Mouse (Mus musculus) lung, adult 2 months (tissue): ENCODE measurements around the gene Mrpl32. TPM values are rescaled to one million over a fixed set of nuclear protein-coding genes. Genes with fewer than 3 reads are reported as not detected.

Experiments
- DNase-seq: peaks from one replicate; pipeline ENCODE4 v3.0.0; 2022
- H3K4me1 ChIP-seq: fragments of 200-500 bp; 2 replicates; pipeline ENCODE4 v1.6.1; 2011; ENCODE audit warnings: low read length; ENCODE audit not compliant: control insufficient read depth, insufficient read depth
- H3K4me3 ChIP-seq: fragments of 200-500 bp; replicated peaks from 2 replicates; pipeline ENCODE3; 2011; ENCODE audit warnings: low read depth, mild to moderate bottlenecking, control low read depth, low read length; ENCODE audit errors: extremely low read depth
- CTCF ChIP-seq: fragments of 200-500 bp; IDR thresholded peaks from 2 replicates; pipeline ENCODE4 v1.5.1; 2011; ENCODE audit warnings: mild to moderate bottlenecking, low read length, control low read depth; ENCODE audit not compliant: insufficient read depth
- POLR2A ChIP-seq: fragments of 200-500 bp; IDR thresholded peaks from 2 replicates; pipeline ENCODE4 v1.6.1; 2011; ENCODE audit warnings: low read depth, mild to moderate bottlenecking, control low read depth, low read length, borderline replicate concordance; ENCODE audit errors: extremely low read depth
- WGBS: fragments of 180-500 bp; shearing (Covaris S2); methylation state at CpG from one replicate; pipeline ENCODE4 v1.1.7; 2018; 5-methylcytosine and 5-hydroxymethylcytosine counted together
- polyA plus RNA-seq: library from polyadenylated mRNA; depleted of rRNA; stranded (reverse); fragments of >200 nt; gene quantifications from 2 replicates; pipeline ENCODE4 v1.2.3, GENCODE M21; 2012; rRNA removed

Gene Mrpl32
- polyA plus RNA-seq, 1 experiment = 4.6 TPM

- no peak overlapping the region for H3K4me3 ChIP-seq
- TF ChIP-seq CTCF (no peak), POLR2A (no peak)
- H3K4me1 ChIP-seq = no peaks in the 10 kb centered on the region
- DNase-seq = no peak
Observed at GRCm38 (mm10) chr13:14574128-14574527, 38.8 kb downstream of the Mrpl32 start.

GRCm38 (mm10) chr13:14561336-14561735, 51.6 kb downstream of the Mrpl32 start:
- H3K4me3 ChIP-seq = no peak overlapping the region
- 79% methylated on average over 1 of the region's 1 CpGs for WGBS
- DNase-seq = no peak
- TF ChIP-seq POLR2A (no peak), CTCF (no peak)
- no peaks in the 10 kb centered on the region for H3K4me1 ChIP-seq

Other genes starting within 250 kb of the Mrpl32 start
- not detected in 2 replicates for gene Hecw1, start 89.9 kb downstream of the Mrpl32 start, polyA plus RNA-seq
- gene Psma2, start 75 bp upstream of the Mrpl32 start, polyA plus RNA-seq = 22.8 and 38.8 TPM in 2 replicates
- gene AW209491, start 17.0 kb upstream of the Mrpl32 start, polyA plus RNA-seq = 3.1 and 4.8 TPM in 2 replicates